Mouse (Mus musculus): ENCODE results near the gene Cit.

DNA sequence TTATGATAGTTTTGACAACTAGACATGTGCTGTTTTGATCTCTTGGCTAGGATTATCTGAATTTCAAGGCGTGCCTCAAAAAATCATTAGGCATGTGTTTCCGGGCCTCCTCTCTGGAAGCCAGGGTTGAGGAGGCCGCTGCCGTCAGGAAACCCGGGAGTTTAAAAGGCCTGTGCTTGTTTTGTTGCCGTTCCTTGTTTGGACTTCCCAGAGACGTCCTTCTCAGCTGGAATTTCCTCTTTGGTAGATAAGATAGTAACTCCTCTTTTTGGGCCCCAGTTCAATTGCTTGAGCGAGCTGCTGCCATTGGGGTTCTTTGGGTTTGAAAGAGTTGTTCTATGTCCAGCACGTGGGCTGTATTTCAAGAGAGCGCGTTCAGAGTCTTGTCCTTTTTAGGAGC lies 21.2 kb downstream of the Cit start:
- TF ChIP-seq POLR2A (IDR thresholded peaks at IDR 0.05; ENCODE audit: extremely low read depth, insufficient read depth, low read length) (no peak), CTCF (IDR thresholded peaks at IDR 0.05; ENCODE audit: low read depth, low read length) (no peak)
